Mouse (Mus musculus) kidney, postnatal 0 days (tissue): Measurements from ENCODE around the gene Hba-a2. TPM values are rescaled to one million over a fixed set of nuclear protein-coding genes. Genes with fewer than 3 reads are reported as not detected.
A peak's percentile ranks its signal among the peaks of the same experiment; 100 is the strongest.

Experiments used
- ATAC-seq: fragments of 200-750 bp; cut with Nextera tagmentation; replicated peaks from 2 replicates; pipeline ENCODE4 v1.8.0; 2017; ENCODE audit warnings: low read depth, moderate number of reproducible peaks, moderate TSS enrichment, moderate library complexity; ENCODE audit not compliant: low FRiP score
- DNase-seq: peaks from one replicate; pipeline ENCODE4 v3.0.0-alpha.2; 2016; ENCODE audit warnings: low spot score
- H3K27ac ChIP-seq: fragments of 300-500 bp; sonication (generic); 2 replicates; pipeline ENCODE4 v1.5.1; 2014; ENCODE audit warnings: mild to moderate bottlenecking
- H3K27me3 ChIP-seq: fragments of 300-500 bp; sonication (generic); 2 replicates; pipeline ENCODE4 v1.6.1; 2014; ENCODE audit warnings: low read length, mixed read lengths; ENCODE audit not compliant: insufficient read depth
- H3K36me3 ChIP-seq: fragments of 300-500 bp; sonication (generic); 2 replicates; pipeline ENCODE4 v1.6.1; 2014; ENCODE audit warnings: low read length, mixed read lengths; ENCODE audit not compliant: insufficient read depth
- H3K4me1 ChIP-seq: fragments of 300-500 bp; sonication (generic); replicated peaks from 2 replicates; pipeline ENCODE4 v1.6.1; 2014; ENCODE audit warnings: antibody characterized with exemption, low read length, mixed read lengths; ENCODE audit not compliant: insufficient read depth
- H3K4me2 ChIP-seq: fragments of 300-500 bp; sonication (generic); 2 replicates; pipeline ENCODE4 v1.6.1; 2014; ENCODE audit warnings: mild to moderate bottlenecking, low read length, moderate library complexity, mixed read lengths
- H3K4me3 ChIP-seq: fragments of 300-500 bp; sonication (generic); replicated peaks from 2 replicates; pipeline ENCODE4 v1.5.1; 2014; ENCODE audit warnings: low read depth, low read length
- H3K9ac ChIP-seq: fragments of 300-500 bp; sonication (generic); 2 replicates; pipeline ENCODE4 v1.6.1; 2014; ENCODE audit warnings: low read depth, low read length
- H3K9me3 ChIP-seq: fragments of 300-500 bp; sonication (generic); replicated peaks from 2 replicates; pipeline ENCODE4 v1.6.1; 2016; ENCODE audit warnings: low read length, inconsistent platforms, mixed read lengths
- CTCF ChIP-seq: IDR thresholded peaks from 2 replicates; pipeline ENCODE4 v1.5.1; 2016; ENCODE audit warnings: antibody characterized with exemption, low read depth, mild to moderate bottlenecking, moderate library complexity
- WGBS: fragments of 180-500 bp; shearing (Covaris S2); extraction: QIAGEN DNeasy Blood & Tissue Kit; methylation state at CpG from one replicate; pipeline ENCODE4 v1.1.7; 2014; 5-methylcytosine and 5-hydroxymethylcytosine counted together
- polyA plus RNA-seq: library from polyadenylated mRNA; unstranded; fragments of >200 nt; fragmentation: Nextera tagmentation; extraction: Ambion mirVana; gene quantifications from 2 replicates; pipeline ENCODE4 v1.2.1, GENCODE M21; 2015

The Hba-a2 gene
- polyA plus RNA-seq, 1 experiment from 2014 or later, result 2,400 TPM

GRCm38 (mm10) chr11:32262674-32263415, 33.4 kb upstream of the Hba-a2 start:
- peaks cover 8% of the 10 kb centered on the region; the same call in 1 of the 2 replicates for H3K36me3 ChIP-seq
- DNase-seq, result peak; percentile 70
- H3K4me3 ChIP-seq, result no peak overlapping the region
- no peaks in the 10 kb centered on the region for H3K27me3 ChIP-seq
- no peak overlapping the region for H3K4me2 ChIP-seq
- H3K9me3 ChIP-seq, result no peaks in the 10 kb centered on the region
- peak; percentile 29; the same call in 1 of the 2 replicates for ATAC-seq
- WGBS, result 63% methylated on average over 10 of the region's 10 CpGs
- TF ChIP-seq CTCF, result no peak
- H3K9ac ChIP-seq, result no peak overlapping the region
- 0 out of 2 replicates have a peak overlapping the region, but pooled peaks have one; percentile 13 for H3K27ac ChIP-seq
- H3K4me1 ChIP-seq, result peaks cover 6% of the 10 kb centered on the region

- H3K4me1 ChIP-seq, result peaks cover 6% of the 10 kb centered on the region
- ATAC-seq, result no peak
- no peak overlapping the region for H3K4me3 ChIP-seq
- peaks cover 5% of the 10 kb centered on the region; the same call in 1 of the 2 replicates for H3K36me3 ChIP-seq
- H3K9me3 ChIP-seq, result no peaks in the 10 kb centered on the region
- no peak for DNase-seq
- no peak overlapping the region for H3K4me2 ChIP-seq
- no peak for TF ChIP-seq CTCF
- H3K27me3 ChIP-seq, result no peaks in the 10 kb centered on the region
- H3K27ac ChIP-seq, result no peak overlapping the region
- H3K9ac ChIP-seq, result no peak overlapping the region
- 94% methylated on average over 3 of the region's 3 CpGs for WGBS
Measured at GRCm38 (mm10) chr11:32265117-32265738, 31.1 kb upstream of the Hba-a2 start.

- no peak for TF ChIP-seq CTCF
- Histone ChIP-seq H3K27ac (no peak overlapping the region), H3K36me3 (no peaks in the 10 kb centered on the region)
Measured at GRCm38 (mm10) chr11:32266194-32266593, 30.1 kb upstream of the Hba-a2 start.

GRCm38 (mm10) chr11:32266776-32267175, 29.5 kb upstream of the Hba-a2 start:
- Histone ChIP-seq H3K4me3 (peak overlapping the region; percentile 73), H3K9me3 (no peaks in the 10 kb centered on the region), H3K27me3 (no peaks in the 10 kb centered on the region), H3K27ac (peak overlapping the region; percentile 96), H3K4me2 (peak overlapping the region; percentile 76), H3K9ac (peak overlapping the region; percentile 97), H3K36me3 (no peaks in the 10 kb centered on the region), H3K4me1 (peaks cover 6% of the 10 kb centered on the region)
- ATAC-seq (no peak), DNase-seq (peak; percentile 33)
- WGBS, result 17% methylated on average over 6 of the region's 6 CpGs
- no peak for TF ChIP-seq CTCF

More at GRCm38 (mm10) chr11:32266194-32266593, 30.1 kb upstream of the Hba-a2 start:
- H3K27me3 ChIP-seq, result no peaks in the 10 kb centered on the region
- H3K9me3 ChIP-seq, result no peaks in the 10 kb centered on the region
- 91% methylated on average over 6 of the region's 6 CpGs for WGBS
- ATAC-seq, result no peak
- no peak for DNase-seq
- no peak overlapping the region for H3K4me2 ChIP-seq
- H3K4me1 ChIP-seq, result peaks cover 6% of the 10 kb centered on the region
- no peak overlapping the region for H3K9ac ChIP-seq
- no peak overlapping the region for H3K4me3 ChIP-seq

GRCm38 (mm10) chr11:32267188-32267884, 29.0 kb upstream of the Hba-a2 start, which contains the start of gene Nprl3:
TSS of gene Nprl3 (minus strand) at chr11:32267707.
- Histone ChIP-seq H3K36me3 (no peaks in the 10 kb centered on the region), H3K27ac (peak within 1 kb of the TSS; percentile 96), H3K9ac (peak within 1 kb of the TSS; percentile 97), H3K27me3 (no peaks in the 10 kb centered on the region), H3K4me3 (peak within 1 kb of the TSS; percentile 73), H3K4me2 (peak within 1 kb of the TSS; percentile 76), H3K4me1 (peaks cover 6% of the 10 kb centered on the region), H3K9me3 (no peaks in the 10 kb centered on the region)
- TF ChIP-seq CTCF, result no peak
- peak; percentile 99 for ATAC-seq
- DNase-seq, result peak; percentile 96
- WGBS, result under 1% methylated on average over 52 of the region's 54 CpGs

- Histone ChIP-seq H3K27me3 (no peaks in the 10 kb centered on the region), H3K4me3 (peak overlapping the region; percentile 73), H3K9ac (peak overlapping the region; percentile 45), H3K27ac (peak overlapping the region; percentile 96), H3K4me2 (peak overlapping the region; percentile 76), H3K9me3 (no peaks in the 10 kb centered on the region), H3K36me3 (no peaks in the 10 kb centered on the region), H3K4me1 (peaks cover 6% of the 10 kb centered on the region)
- no peak for TF ChIP-seq CTCF
- WGBS, result 15% methylated on average over 5 of the region's 5 CpGs
- peak; percentile 31 for DNase-seq
- ATAC-seq, result peak; percentile 17; the same call in 1 of the 2 replicates
Measured at GRCm38 (mm10) chr11:32267964-32268363, 28.3 kb upstream of the Hba-a2 start.
